Mouse (Mus musculus) c-Kit-positive CD71-negative TER-119-negative erythroid progenitor cells, embryonic 14.5 days (primary cell): Measurements from ENCODE around the gene Klrb1b.
A peak's percentile ranks its signal among the peaks of the same experiment; 100 is the strongest.
"Not testable (repeated sequence)": the region's sequence is repeated elsewhere in the genome, so short reads cannot be mapped to it uniquely, and the experiment has no call there.

Experiments used
- DNase-seq: peaks from one replicate; pipeline ENCODE4 v3.0.0-alpha.2; 2013; ENCODE audit warnings: low read depth

Klrb1b gene

GRCm38 (mm10) chr6:128840669-128841068 lies 14.5 kb upstream of the Klrb1b start:
- not testable (repeated sequence) for DNase-seq

GRCm38 (mm10) chr6:128839921-128840320 lies 13.8 kb upstream of the Klrb1b start:
- no peak for DNase-seq

- DNase-seq, result peak; percentile 94
Measured at GRCm38 (mm10) chr6:128839266-128839771, 13.2 kb upstream of the Klrb1b start.

GRCm38 (mm10) chr6:128838342-128839265 lies 12.5 kb upstream of the Klrb1b start:
- DNase-seq, result peak; percentile 84

GRCm38 (mm10) chr6:128837454-128838341 lies 11.6 kb upstream of the Klrb1b start:
- DNase-seq, result no peak

- DNase-seq, result no peak
Measured at GRCm38 (mm10) chr6:128836955-128837334, 10.8 kb upstream of the Klrb1b start.

GRCm38 (mm10) chr6:128836191-128836954 lies 10.2 kb upstream of the Klrb1b start:
- DNase-seq, result no peak

GRCm38 (mm10) chr6:128835571-128835970 lies 9.4 kb upstream of the Klrb1b start:
- DNase-seq, result no peak

- DNase-seq, result no peak
Measured at GRCm38 (mm10) chr6:128833046-128833445, 6.9 kb upstream of the Klrb1b start.

- no peak for DNase-seq
Measured at GRCm38 (mm10) chr6:128829837-128830236, 3.7 kb upstream of the Klrb1b start.

GRCm38 (mm10) chr6:128826781-128827180 lies 650 bp upstream of the Klrb1b start:
- no peak for DNase-seq

GRCm38 (mm10) chr6:128818083-128818802 lies 7.9 kb downstream of the Klrb1b start:
- no peak for DNase-seq

GRCm38 (mm10) chr6:128808532-128808931 lies 17.6 kb downstream of the Klrb1b start:
- no peak for DNase-seq

- DNase-seq, result no peak
Measured at GRCm38 (mm10) chr6:128807021-128807420, 19.1 kb downstream of the Klrb1b start.

GRCm38 (mm10) chr6:128804823-128805640 lies 21.1 kb downstream of the Klrb1b start:
- DNase-seq, result not testable (repeated sequence)

- DNase-seq, result peak; percentile 97
Measured at GRCm38 (mm10) chr6:128802999-128803857, 22.9 kb downstream of the Klrb1b start.

- no peak for DNase-seq
Measured at GRCm38 (mm10) chr6:128802557-128802956, 23.6 kb downstream of the Klrb1b start.

GRCm38 (mm10) chr6:128800696-128801095 lies 25.4 kb downstream of the Klrb1b start:
- DNase-seq, result not testable (repeated sequence)

GRCm38 (mm10) chr6:128799896-128800270 lies 26.2 kb downstream of the Klrb1b start:
- DNase-seq, result no peak
